Mouse (Mus musculus) activated CD4-positive, CD25-positive, alpha-beta regulatory T cell, adult 4 months (primary cell): Measurements from ENCODE around the gene 2310011J03Rik. TPM values are rescaled to one million over a fixed set of nuclear protein-coding genes. Genes with fewer than 3 reads are reported as not detected.
A peak's percentile ranks its signal among the peaks of the same experiment; 100 is the strongest.
"Not testable (repeated sequence)": the region's sequence is repeated elsewhere in the genome, so short reads cannot be mapped to it uniquely, and the experiment has no call there.

Experiments used
- ATAC-seq: one replicate; pipeline ENCODE4 v1.8.0; 2017
- polyA plus RNA-seq, 2 experiments: library from polyadenylated mRNA; unstranded; fragments of 100-300 nt; shearing (Covaris generic); gene quantifications; one replicate each; pipeline ENCODE4 v1.2.1; 2017

The 2310011J03Rik gene
- 10 to 100 TPM; 44.0 to 54.5 TPM for polyA plus RNA-seq

- ATAC-seq = peak; percentile 88
These were observed at the start of gene 2310011J03Rik for GRCm38 (mm10) chr10:80320340-80320760. TSS of gene 2310011J03Rik (minus strand) at chr10:80320537.

GRCm38 (mm10) chr10:80368392-80368791, 48.1 kb upstream of the 2310011J03Rik start:
- no peak for ATAC-seq

GRCm38 (mm10) chr10:80367954-80368353, 47.6 kb upstream of the 2310011J03Rik start:
- ATAC-seq = no peak

- no peak for ATAC-seq
These were observed 45.4 kb upstream of the 2310011J03Rik start for GRCm38 (mm10) chr10:80365736-80366135.

GRCm38 (mm10) chr10:80363734-80364133, 43.4 kb upstream of the 2310011J03Rik start:
- no peak for ATAC-seq

- no peak for ATAC-seq
These were observed 37.8 kb upstream of the 2310011J03Rik start for GRCm38 (mm10) chr10:80357994-80358639.

- ATAC-seq = no peak
These were observed 37.0 kb upstream of the 2310011J03Rik start for GRCm38 (mm10) chr10:80357336-80357735.

- no peak for ATAC-seq
These were observed 36.4 kb upstream of the 2310011J03Rik start for GRCm38 (mm10) chr10:80356737-80357136.

GRCm38 (mm10) chr10:80356001-80356682, 35.8 kb upstream of the 2310011J03Rik start, which contains the start of gene Plk5:
TSS of gene Plk5 (plus strand) at chr10:80356459.
- ATAC-seq = no peak

GRCm38 (mm10) chr10:80355431-80355830, 35.1 kb upstream of the 2310011J03Rik start:
- no peak for ATAC-seq

- no peak for ATAC-seq
These were observed 32.4 kb upstream of the 2310011J03Rik start for GRCm38 (mm10) chr10:80352727-80353126.

- no peak for ATAC-seq
These were observed 31.6 kb upstream of the 2310011J03Rik start for GRCm38 (mm10) chr10:80351896-80352295.

GRCm38 (mm10) chr10:80350292-80350691, 30.0 kb upstream of the 2310011J03Rik start:
- ATAC-seq = peak; percentile 69

- no peak for ATAC-seq
These were observed 28.6 kb upstream of the 2310011J03Rik start for GRCm38 (mm10) chr10:80348981-80349380.

- peak; percentile 60 for ATAC-seq
These were observed 28.0 kb upstream of the 2310011J03Rik start, which contains the start of gene Adamtsl5 for GRCm38 (mm10) chr10:80348244-80348781. TSS of gene Adamtsl5 (minus strand) at chr10:80348412.

- ATAC-seq = no peak
These were observed 27.2 kb upstream of the 2310011J03Rik start for GRCm38 (mm10) chr10:80347514-80347967.

- ATAC-seq = not testable (repeated sequence)
These were observed 25.6 kb upstream of the 2310011J03Rik start for GRCm38 (mm10) chr10:80345929-80346328.

- no peak for ATAC-seq
These were observed 24.8 kb upstream of the 2310011J03Rik start for GRCm38 (mm10) chr10:80345122-80345521.

- no peak for ATAC-seq
These were observed 23.9 kb upstream of the 2310011J03Rik start for GRCm38 (mm10) chr10:80344131-80344661.

GRCm38 (mm10) chr10:80343425-80343895, 23.1 kb upstream of the 2310011J03Rik start:
- ATAC-seq = no peak

GRCm38 (mm10) chr10:80342749-80343424, 22.6 kb upstream of the 2310011J03Rik start:
- ATAC-seq = peak; percentile 58

- ATAC-seq = no peak
These were observed 22.0 kb upstream of the 2310011J03Rik start for GRCm38 (mm10) chr10:80342305-80342748.
